9 mouse cellular contexts compared by ENCODE assay signal in genomic region chr8:95000684-95001083, GRCm38 (mm10). TPM values are rescaled to one million over a fixed set of nuclear protein-coding genes. Genes with fewer than 3 reads are reported as not detected.
DNase-seq lines count a peak whose midpoint lies in the region; ATAC-seq and TF ChIP-seq lines count a peak whose summit lies in the region.
"Had no signal": no experiment of that assay in that cellular context is flagged by ENCODE, and none has a peak within 500 bp of the region (broad histone marks: within the 10 kb centered on the region; RNA-seq: fewer than 3 reads in every experiment).

No protein-coding gene starts in this region.

- DNase-seq in CD4-positive helper T cell, adult 2 months (ENCODE audit: low read depth, low spot score), result peak; percentile 73
- DNase-seq in T-cell, adult 2 months (ENCODE audit: low spot score), result peak; percentile 56
- peak; percentile 7 for DNase-seq in liver, adult 2 months (ENCODE audit: extremely low read depth, low read depth, low spot score)
- peak; percentile 62 for DNase-seq in thymus, postnatal 25 days
- DNase-seq in layer of hippocampus, adult 11-12 months (ENCODE audit: low spot score), result no peak

- peaks cover 39% of the 10 kb centered on the region for H3K36me3 ChIP-seq in forebrain, embryonic 12.5 days (replicated peaks)
- H3K36me3 ChIP-seq in hindbrain, embryonic 12.5 days, result peaks cover 33% of the 10 kb centered on the region
- no peaks in the 10 kb centered on the region for H3K36me3 ChIP-seq in liver, adult 2 months (ENCODE audit: control insufficient read depth, insufficient read depth, low read length)

- peak overlapping the region; percentile 61 for H3K4me3 ChIP-seq in forebrain, embryonic 12.5 days (replicated peaks)
- peak overlapping the region; percentile 62 for H3K4me3 ChIP-seq in hindbrain, embryonic 12.5 days
- no peak overlapping the region for H3K4me3 ChIP-seq in liver, adult 2 months (ENCODE audit: insufficient read depth, low read depth, low read length)

- H3K27ac ChIP-seq in forebrain, embryonic 12.5 days, result peak overlapping the region; percentile 98
- H3K27ac ChIP-seq in hindbrain, embryonic 12.5 days, result peak overlapping the region; percentile 96
- peak overlapping the region; percentile 45 for H3K27ac ChIP-seq in liver, adult 2 months (replicated peaks; ENCODE audit: insufficient read depth, low read depth, low read length)

- no peaks in the 10 kb centered on the region for H3K27me3 ChIP-seq in forebrain, embryonic 12.5 days
- H3K27me3 ChIP-seq in hindbrain, embryonic 12.5 days, result no peaks in the 10 kb centered on the region
- no peaks in the 10 kb centered on the region for H3K27me3 ChIP-seq in liver, adult 2 months (ENCODE audit: control insufficient read depth, insufficient read depth, low read length)

- peaks cover 60% of the 10 kb centered on the region for H3K4me1 ChIP-seq in forebrain, embryonic 12.5 days
- H3K4me1 ChIP-seq in hindbrain, embryonic 12.5 days, result peaks cover 60% of the 10 kb centered on the region
- peaks cover 8% of the 10 kb centered on the region for H3K4me1 ChIP-seq in liver, adult 2 months (ENCODE audit: control insufficient read depth, insufficient read depth, low read length)

- no peaks in the 10 kb centered on the region for H3K79me2 ChIP-seq in liver, adult 2 months (ENCODE audit: control insufficient read depth, insufficient read depth, low read length)

- H3K4me2 ChIP-seq in forebrain, embryonic 12.5 days, result peak overlapping the region; percentile 92
- H3K4me2 ChIP-seq in hindbrain, embryonic 12.5 days (replicated peaks), result peak overlapping the region; percentile 77

- TF ChIP-seq CTCF in liver, adult 2 months (IDR thresholded peaks at IDR 0.05; ENCODE audit: low read depth, low read length), result no peak

- peak; percentile 67 for ATAC-seq in forebrain, embryonic 12.5 days (ENCODE audit: low FRiP score)
- ATAC-seq in hindbrain, embryonic 12.5 days (ENCODE audit: low FRiP score), result peak; percentile 65
- peak; percentile 45; the same call in 1 of the 2 replicates for ATAC-seq in monocyte, adult 5-6 weeks (replicated peaks; ENCODE audit: insufficient number of reproducible peaks, low FRiP score, low TSS enrichment, poor library complexity, severe bottlenecking)

- TF ChIP-seq POLR2A in liver, adult 2 months (IDR thresholded peaks at IDR 0.05; ENCODE audit: extremely low read depth, insufficient read depth, low read length), result no peak

- peak overlapping the region; percentile 50; the same call in 1 of the 2 replicates for H3K9ac ChIP-seq in forebrain, embryonic 12.5 days
- peak overlapping the region; percentile 93 for H3K9ac ChIP-seq in hindbrain, embryonic 12.5 days
- H3K9ac ChIP-seq in liver, adult 2 months (ENCODE audit: low read depth, low read length), result no peak overlapping the region

- WGBS in forebrain, embryonic 12.5 days, result 16% methylated on average over 5 of the region's 5 CpGs
- 14% methylated on average over 5 of the region's 5 CpGs for WGBS in hindbrain, embryonic 12.5 days
- 35% methylated on average over 5 of the region's 5 CpGs for WGBS in liver, adult 2 months

- H3K9me3 ChIP-seq in forebrain, embryonic 12.5 days, result no peaks in the 10 kb centered on the region
- H3K9me3 ChIP-seq in hindbrain, embryonic 12.5 days (replicated peaks), result no peaks in the 10 kb centered on the region

RNA-seq across cellular contexts. Expression of gene Adgrg3, which starts 16.8 kb away (rescaled TPM):
- polyA plus RNA-seq in forebrain, embryonic 12.5 days (2016; fragmentation: Nextera tagmentation; extraction: Ambion mirVana), result 1.7 and 2.4 TPM in 2 replicates
- polyA plus RNA-seq in hindbrain, embryonic 12.5 days (2016; fragmentation: Nextera tagmentation; extraction: Ambion mirVana), result 1.9 TPM in 2 replicates
- total RNA-seq in liver, adult 2 months (2014; rRNA removed), result 3.0 and 5.0 TPM in 2 replicates
- polyA plus RNA-seq in liver, adult 2 months (2012; rRNA removed), result 4.4 and 8.5 TPM in 2 replicates
- 2.9 to 15.5 TPM (median 10.1 TPM) in 3 replicates for total RNA-seq in monocyte, adult 5-6 weeks (2017)

RNA-seq across cellular contexts. Expression of gene Adgrg1, which starts 26.1 kb away (rescaled TPM):
- polyA plus RNA-seq in forebrain, embryonic 12.5 days (2016; fragmentation: Nextera tagmentation; extraction: Ambion mirVana), result 180 and 222 TPM in 2 replicates
- 187 and 194 TPM in 2 replicates for polyA plus RNA-seq in hindbrain, embryonic 12.5 days (2016; fragmentation: Nextera tagmentation; extraction: Ambion mirVana)
- total RNA-seq in liver, adult 2 months (2014; rRNA removed), result 0.55 and 2.3 TPM in 2 replicates
- 3.0 and 4.2 TPM in 2 replicates for polyA plus RNA-seq in liver, adult 2 months (2012; rRNA removed)
- total RNA-seq in monocyte, adult 5-6 weeks (2017), result 2.2 to 16.6 TPM (median 4.6 TPM) in 3 replicates

RNA-seq across cellular contexts. Expression of gene Drc7, which starts 54.2 kb away (rescaled TPM):
- polyA plus RNA-seq in forebrain, embryonic 12.5 days (2016; fragmentation: Nextera tagmentation; extraction: Ambion mirVana), result 0.26 and 0.38 TPM in 2 replicates
- 1.3 and 2.3 TPM in 2 replicates for polyA plus RNA-seq in hindbrain, embryonic 12.5 days (2016; fragmentation: Nextera tagmentation; extraction: Ambion mirVana)
- total RNA-seq in liver, adult 2 months (2014; rRNA removed), result not detected in 2 replicates
- not detected in 2 replicates for polyA plus RNA-seq in liver, adult 2 months (2012; rRNA removed)
- total RNA-seq in monocyte, adult 5-6 weeks (2017), result not detected in 3 replicates
- total RNA-seq: gastrocnemius, postnatal 4 days had no signal

Comparison
In these comparisons a context has a peak if more than half of its experiments do, and no peak if none do; other contexts are left out.
1. H3K27ac ChIP-seq: peak in every context shown above with its lines; median percentile 98 in forebrain, embryonic 12.5 days; 96 in hindbrain, embryonic 12.5 days; 45 in liver, adult 2 months.
2. RNA of gene Adgrg1, which starts 26.1 kb away (polyA plus RNA-seq): 187 to 194 TPM in hindbrain, embryonic 12.5 days and 180 to 222 TPM in forebrain, embryonic 12.5 days; 3.0 to 4.2 TPM in liver, adult 2 months; every median in the first group is over 10 times any median in the second.
3. Peak in every context shown above with its lines, with median percentiles within 50 percentile points of each other: ATAC-seq.